Mouse (Mus musculus) midbrain, embryonic 10.5 days (tissue): Measurements from ENCODE around the gene Asb7. TPM values are rescaled to one million over a fixed set of nuclear protein-coding genes. Genes with fewer than 3 reads are reported as not detected.
A peak's percentile ranks its signal among the peaks of the same experiment; 100 is the strongest.

Source experiments
- DNase-seq: peaks from one replicate; pipeline ENCODE4 v3.0.0-alpha.2; 2017; ENCODE audit warnings: low spot score
- H3K27ac ChIP-seq: fragments of 300-500 bp; sonication (generic); replicated peaks from 2 replicates; pipeline ENCODE4 v1.5.1; 2016; ENCODE audit warnings: mild to moderate bottlenecking
- H3K27me3 ChIP-seq: fragments of 300-500 bp; sonication (generic); 2 replicates; pipeline ENCODE4 v1.6.1; 2016; ENCODE audit warnings: low read depth, mild to moderate bottlenecking; ENCODE audit not compliant: poor library complexity, severe bottlenecking
- H3K36me3 ChIP-seq: fragments of 300-500 bp; sonication (generic); 2 replicates; pipeline ENCODE4 v1.6.1; 2016; ENCODE audit warnings: mild to moderate bottlenecking, moderate library complexity
- H3K4me1 ChIP-seq: fragments of 300-500 bp; sonication (generic); 2 replicates; pipeline ENCODE4 v1.6.1; 2016
- H3K4me3 ChIP-seq: fragments of 300-500 bp; sonication (generic); 2 replicates; pipeline ENCODE4 v1.5.1; 2016; ENCODE audit warnings: mild to moderate bottlenecking, moderate library complexity
- H3K9me3 ChIP-seq: fragments of 300-500 bp; sonication (generic); replicated peaks from 2 replicates; pipeline ENCODE4 v1.6.1; 2016; ENCODE audit warnings: mild to moderate bottlenecking
- WGBS: fragments of 180-500 bp; shearing (Covaris S2); methylation state at CpG from one replicate; pipeline ENCODE4 v1.1.7; 2016; 5-methylcytosine and 5-hydroxymethylcytosine counted together
- polyA plus RNA-seq: library from polyadenylated mRNA; unstranded; fragments of >200 nt; fragmentation: Nextera tagmentation; extraction: Ambion mirVana; gene quantifications from 2 replicates; pipeline ENCODE4 v1.2.1, GENCODE M21; 2016

Asb7 gene
- polyA plus RNA-seq, 1 experiment from 2014 or later: 15.9 TPM

DNA sequence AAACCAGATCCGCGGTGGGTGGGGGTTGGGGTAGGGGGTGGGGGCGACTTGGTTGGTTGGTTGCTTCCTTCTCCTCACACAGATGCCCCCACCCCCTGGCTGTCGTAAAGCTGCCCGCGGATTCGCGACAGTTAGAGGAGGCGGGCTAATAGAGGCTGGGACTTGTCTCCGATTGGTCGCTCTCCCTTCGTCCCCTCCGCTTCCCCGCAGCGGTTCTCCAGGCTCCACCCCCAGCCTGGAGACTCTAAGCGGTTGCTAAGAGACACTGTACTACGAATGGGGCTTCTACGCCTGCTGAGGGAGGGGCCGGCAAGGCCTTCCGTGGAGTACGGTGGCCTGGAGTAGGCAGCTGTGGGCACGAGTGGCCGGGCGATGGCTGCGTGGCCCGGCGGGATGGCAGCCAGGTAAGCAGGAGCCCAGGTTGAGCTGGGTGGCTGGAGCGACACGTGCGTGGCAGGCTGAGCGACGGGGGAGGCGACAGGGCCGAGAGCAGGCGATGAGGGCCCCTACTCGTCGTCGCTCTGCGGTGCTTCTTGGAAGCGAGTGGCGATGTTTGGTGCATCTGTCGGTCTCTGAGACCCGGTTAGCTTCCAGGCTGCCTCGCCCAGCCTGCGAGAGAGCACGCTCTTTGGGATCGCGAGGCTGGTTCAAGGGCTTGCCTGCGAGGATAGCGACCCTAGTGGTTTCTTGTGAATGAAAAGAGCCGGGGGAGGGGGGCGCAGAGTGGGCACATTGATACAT is 394 bp upstream of the Asb7 start, which contains the start of gene Lins1:
Gene Lins1, plus strand, starts transcription at position 270 of the 741 bp plus-strand sequence.
- peak; percentile 100 for DNase-seq
- Histone ChIP-seq H3K4me1 (peaks cover 26% of the 10 kb centered on the region), H3K4me3 (peak within 1 kb of the TSS; percentile 89), H3K27me3 (no peaks in the 10 kb centered on the region), H3K27ac (peak within 1 kb of the TSS; percentile 93), H3K9me3 (no peaks in the 10 kb centered on the region), H3K36me3 (peaks cover 10% of the 10 kb centered on the region)
- under 1% methylated on average over 52 of the region's 52 CpGs for WGBS

- Histone ChIP-seq H3K36me3 (peaks cover 13% of the 10 kb centered on the region), H3K27me3 (no peaks in the 10 kb centered on the region), H3K4me1 (peaks cover 23% of the 10 kb centered on the region), H3K9me3 (no peaks in the 10 kb centered on the region), H3K27ac (peak overlapping the region; percentile 93), H3K4me3 (peak overlapping the region; percentile 89)
- 0% methylated on average over 5 of the region's 5 CpGs for WGBS
- DNase-seq: no peak
These were observed 675 bp downstream of the Asb7 start for GRCm38 (mm10) chr7:66688721-66689120.

GRCm38 (mm10) chr7:66682119-66682863 is 7.1 kb downstream of the Asb7 start:
- no peak for DNase-seq
- H3K27ac ChIP-seq: no peak overlapping the region
- H3K4me1 ChIP-seq: no peaks in the 10 kb centered on the region
- no peak overlapping the region for H3K4me3 ChIP-seq
- no peaks in the 10 kb centered on the region for H3K9me3 ChIP-seq
- H3K27me3 ChIP-seq: no peaks in the 10 kb centered on the region
- peaks cover 74% of the 10 kb centered on the region for H3K36me3 ChIP-seq
- WGBS: 94% methylated on average over 5 of the region's 5 CpGs

DNA sequence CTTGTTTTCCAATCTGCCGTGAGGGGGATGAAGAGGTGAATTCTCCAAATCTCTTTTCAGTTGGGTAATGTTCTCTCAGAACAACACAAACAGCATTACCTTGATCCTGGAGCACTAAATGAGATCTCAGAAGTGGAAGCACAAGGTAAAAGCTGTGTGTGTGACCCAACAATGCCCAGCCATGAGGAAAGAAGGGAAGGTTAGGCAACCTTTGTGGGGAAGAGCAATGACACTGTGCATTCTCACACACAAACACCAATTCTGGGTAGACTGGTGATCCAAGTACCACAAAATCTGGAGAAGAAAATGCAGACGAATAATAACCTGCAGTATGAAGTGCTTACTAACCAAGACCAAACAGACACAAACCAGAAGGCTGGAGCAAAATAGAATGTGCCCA is 13.6 kb downstream of the Asb7 start:
- peaks cover 100% of the 10 kb centered on the region for H3K36me3 ChIP-seq
- H3K27ac ChIP-seq: no peak overlapping the region
- no peak overlapping the region for H3K4me3 ChIP-seq
- no peak for DNase-seq
- H3K4me1 ChIP-seq: no peaks in the 10 kb centered on the region
- no peaks in the 10 kb centered on the region for H3K9me3 ChIP-seq
- no peaks in the 10 kb centered on the region for H3K27me3 ChIP-seq
- WGBS: 90% methylated on average over 2 of the region's 2 CpGs

DNA sequence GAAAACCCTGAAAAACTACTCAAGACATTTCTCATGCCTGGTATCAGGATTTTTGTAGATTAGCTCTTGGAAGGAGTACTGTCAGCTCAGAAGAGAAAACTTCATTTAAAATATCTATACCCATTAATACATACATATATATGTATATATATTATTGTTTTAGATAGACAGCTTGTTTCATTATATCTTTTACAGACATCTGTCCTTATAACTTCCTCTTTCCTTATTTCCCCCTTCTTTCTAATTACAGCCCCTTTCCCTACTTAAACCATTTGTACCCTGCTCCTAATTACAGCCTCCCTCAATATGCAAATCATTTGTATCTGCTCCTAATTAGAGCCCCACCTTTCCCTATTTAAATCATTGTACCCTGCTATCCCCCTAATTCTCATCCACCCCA is 22.3 kb downstream of the Asb7 start:
- Histone ChIP-seq H3K4me1 (no peaks in the 10 kb centered on the region), H3K36me3 (peaks cover 53% of the 10 kb centered on the region), H3K9me3 (peaks cover 17% of the 10 kb centered on the region), H3K4me3 (no peak overlapping the region), H3K27me3 (no peaks in the 10 kb centered on the region), H3K27ac (no peak overlapping the region)
- no peak for DNase-seq

DNA sequence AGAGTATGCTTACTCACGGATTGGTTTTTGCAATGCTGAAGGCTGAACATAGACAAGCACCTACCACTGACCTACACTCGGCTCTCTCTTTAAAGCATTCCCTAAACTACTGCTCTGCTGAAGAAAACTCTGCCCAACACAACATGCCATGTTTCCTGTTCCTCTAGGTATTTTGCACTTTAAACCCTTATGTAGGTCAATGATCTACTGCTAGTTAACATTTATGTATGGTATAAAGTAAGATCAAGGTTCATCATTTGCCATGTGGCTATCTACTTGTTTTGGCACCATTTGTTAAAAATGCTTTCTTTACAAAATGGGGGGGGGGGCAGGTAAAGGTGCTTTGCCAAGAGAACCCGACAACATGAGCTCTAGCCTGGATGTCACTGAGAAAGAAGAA is 25.8 kb downstream of the Asb7 start:
- Histone ChIP-seq H3K36me3 (peaks cover 40% of the 10 kb centered on the region), H3K27ac (no peak overlapping the region), H3K9me3 (peaks cover 6% of the 10 kb centered on the region), H3K4me1 (no peaks in the 10 kb centered on the region), H3K27me3 (no peaks in the 10 kb centered on the region), H3K4me3 (no peak overlapping the region)
- DNase-seq: no peak
- 96% methylated on average over 3 of the region's 3 CpGs for WGBS

DNA sequence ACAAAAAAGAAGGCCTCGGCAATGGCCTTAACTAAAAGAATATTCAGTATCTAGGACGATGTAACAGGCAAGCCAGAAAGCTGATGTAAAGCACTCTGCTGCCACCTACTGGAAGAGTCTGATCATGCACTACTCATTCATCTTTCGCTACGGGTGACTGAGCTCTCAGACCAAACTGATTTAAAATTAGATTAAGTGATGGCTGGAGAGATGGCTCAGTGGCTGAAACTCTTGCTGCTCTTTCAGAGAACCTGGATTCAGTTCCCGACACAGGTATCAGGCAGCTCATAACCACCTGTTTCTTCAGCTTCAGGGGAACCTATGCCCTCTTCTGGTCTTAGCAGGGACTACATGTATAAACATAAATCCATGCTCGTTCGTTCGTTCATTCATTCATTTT is 27.8 kb downstream of the Asb7 start:
- Histone ChIP-seq H3K4me3 (no peak overlapping the region), H3K27me3 (no peaks in the 10 kb centered on the region), H3K4me1 (no peaks in the 10 kb centered on the region), H3K27ac (no peak overlapping the region), H3K36me3 (peaks cover 51% of the 10 kb centered on the region), H3K9me3 (no peaks in the 10 kb centered on the region)
- 30% methylated on average over 8 of the region's 8 CpGs for WGBS
- peak; percentile 77 for DNase-seq

DNA sequence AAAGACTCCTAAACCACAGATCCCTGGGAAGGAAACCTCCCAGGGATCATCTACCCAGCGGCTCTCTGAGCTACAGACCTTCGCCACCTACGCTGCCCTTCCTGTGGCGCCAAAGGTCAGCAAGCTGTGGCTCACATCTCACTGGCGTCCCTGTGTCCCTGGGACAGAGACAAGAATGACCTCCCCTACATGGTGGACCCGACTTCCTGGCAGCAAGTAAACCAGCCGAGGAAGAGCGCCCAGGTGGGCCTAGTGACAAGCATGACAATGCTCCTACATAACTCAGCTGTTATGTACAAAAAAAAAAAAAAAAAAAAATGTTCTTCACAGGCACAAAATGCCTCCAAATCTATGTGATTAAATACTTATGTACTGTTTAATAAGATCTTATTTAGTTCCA is 28.4 kb downstream of the Asb7 start:
- Histone ChIP-seq H3K9me3 (no peaks in the 10 kb centered on the region), H3K27ac (no peak overlapping the region), H3K36me3 (peaks cover 50% of the 10 kb centered on the region), H3K4me1 (no peaks in the 10 kb centered on the region), H3K4me3 (no peak overlapping the region), H3K27me3 (no peaks in the 10 kb centered on the region)
- DNase-seq: no peak
- 90% methylated on average over 8 of the region's 8 CpGs for WGBS

DNA sequence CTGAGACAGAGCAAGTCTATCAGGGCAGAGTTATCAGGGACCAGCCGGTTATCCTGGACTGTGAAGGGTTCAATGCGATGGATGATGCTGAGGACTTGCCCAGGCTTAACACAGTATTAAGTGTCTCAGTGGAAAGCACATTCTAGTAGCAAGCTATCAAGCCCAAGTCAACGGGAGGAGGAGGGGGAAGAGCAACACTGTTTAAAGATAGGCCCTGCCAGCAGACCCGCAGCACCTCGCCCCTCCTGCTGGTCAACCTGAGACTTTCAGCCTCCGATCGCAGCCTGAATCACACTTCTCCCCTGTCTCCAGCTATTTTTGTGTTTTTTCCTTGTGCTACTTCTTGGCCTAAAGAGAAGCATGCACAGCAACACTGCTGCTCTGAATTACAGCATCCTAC is 29.1 kb downstream of the Asb7 start:
- WGBS: 86% methylated on average over 7 of the region's 7 CpGs
- no peaks in the 10 kb centered on the region for H3K27me3 ChIP-seq
- H3K36me3 ChIP-seq: peaks cover 54% of the 10 kb centered on the region
- no peak overlapping the region for H3K27ac ChIP-seq
- H3K4me1 ChIP-seq: no peaks in the 10 kb centered on the region
- DNase-seq: no peak
- no peak overlapping the region for H3K4me3 ChIP-seq
- no peaks in the 10 kb centered on the region for H3K9me3 ChIP-seq

- H3K27me3 ChIP-seq: no peaks in the 10 kb centered on the region
- no peak overlapping the region for H3K27ac ChIP-seq
- H3K36me3 ChIP-seq: peaks cover 85% of the 10 kb centered on the region
- H3K4me1 ChIP-seq: 0 out of 2 replicates have a peak, but pooled peaks cover 4% of the 10 kb centered on the region
- 92% methylated on average over 9 of the region's 9 CpGs for WGBS
- H3K9me3 ChIP-seq: no peaks in the 10 kb centered on the region
- H3K4me3 ChIP-seq: no peak overlapping the region
- DNase-seq: no peak
These were observed 33.9 kb downstream of the Asb7 start for GRCm38 (mm10) chr7:66655471-66655870.

- H3K36me3 ChIP-seq: peaks cover 69% of the 10 kb centered on the region
- DNase-seq: no peak
- H3K4me1 ChIP-seq: 0 out of 2 replicates have a peak, but pooled peaks cover 4% of the 10 kb centered on the region
- H3K9me3 ChIP-seq: no peaks in the 10 kb centered on the region
- H3K27me3 ChIP-seq: no peaks in the 10 kb centered on the region
- 97% methylated on average over 9 of the region's 9 CpGs for WGBS
- H3K27ac ChIP-seq: no peak overlapping the region
- no peak overlapping the region for H3K4me3 ChIP-seq
These were observed 35.8 kb downstream of the Asb7 start for GRCm38 (mm10) chr7:66653596-66653995.

DNA sequence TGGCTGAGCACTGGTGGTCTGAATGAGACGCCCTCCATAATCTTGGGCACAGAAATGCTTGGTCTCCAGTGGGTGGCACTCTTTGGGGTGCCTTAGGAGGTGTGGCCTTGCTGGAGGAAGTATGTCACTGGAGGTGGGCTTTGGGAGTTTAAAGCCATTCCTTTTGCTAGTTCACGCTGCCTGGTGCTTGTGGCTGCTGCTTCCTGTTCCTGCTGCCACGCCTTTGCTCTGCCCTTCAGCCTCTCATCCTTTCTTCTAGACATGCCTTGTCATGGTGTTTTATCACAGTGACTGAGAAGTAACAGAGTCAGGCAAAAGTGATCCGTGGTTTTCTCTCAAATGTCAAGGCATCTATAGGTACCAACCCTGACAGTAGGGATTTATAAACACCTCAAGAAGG is 37.2 kb downstream of the Asb7 start:
- no peak overlapping the region for H3K27ac ChIP-seq
- no peak overlapping the region for H3K4me3 ChIP-seq
- H3K36me3 ChIP-seq: peaks cover 68% of the 10 kb centered on the region
- 93% methylated on average over 4 of the region's 4 CpGs for WGBS
- no peak for DNase-seq
- no peaks in the 10 kb centered on the region for H3K27me3 ChIP-seq
- H3K4me1 ChIP-seq: 0 out of 2 replicates have a peak, but pooled peaks cover 4% of the 10 kb centered on the region
- no peaks in the 10 kb centered on the region for H3K9me3 ChIP-seq

DNA sequence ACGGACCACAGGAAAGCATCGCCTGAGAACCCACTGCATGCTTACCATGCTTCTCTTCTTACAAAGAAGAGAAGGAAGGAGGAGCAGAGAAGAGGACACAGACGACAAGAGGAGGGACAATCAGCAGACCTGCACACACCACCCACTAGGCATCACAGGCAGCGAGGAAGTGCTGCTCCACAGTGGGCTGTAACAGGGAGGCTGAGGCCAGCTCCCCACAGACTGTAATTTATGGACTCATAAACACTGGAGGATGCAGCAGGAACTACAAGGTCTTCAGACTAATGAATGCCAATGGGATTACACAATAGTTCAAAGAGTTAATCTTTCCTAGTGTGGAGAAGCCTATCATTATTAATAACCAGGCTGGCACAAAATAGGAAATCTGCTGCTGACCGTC is 38.5 kb downstream of the Asb7 start:
- Histone ChIP-seq H3K36me3 (peaks cover 61% of the 10 kb centered on the region), H3K9me3 (no peaks in the 10 kb centered on the region), H3K4me3 (no peak overlapping the region), H3K4me1 (0 out of 2 replicates have a peak, but pooled peaks cover 4% of the 10 kb centered on the region), H3K27ac (no peak overlapping the region), H3K27me3 (no peaks in the 10 kb centered on the region)
- WGBS: 92% methylated on average over 5 of the region's 5 CpGs
- no peak for DNase-seq
